Mouse (Mus musculus) liver, adult 2 months (tissue): ENCODE results near the gene Rgs9.

Source experiments
- CTCF ChIP-seq: fragments of 200-500 bp; IDR thresholded peaks from 2 replicates; pipeline ENCODE4 v1.5.1; 2011; ENCODE audit warnings: low read depth, low read length, control low read depth
- POLR2A ChIP-seq: fragments of 200-500 bp; IDR thresholded peaks from 2 replicates; pipeline ENCODE4 v1.6.1; 2011; ENCODE audit warnings: low read length, control low read depth; ENCODE audit not compliant: insufficient read depth; ENCODE audit errors: extremely low read depth

- TF ChIP-seq POLR2A (no peak), CTCF (no peak)
These were observed 47.4 kb downstream of the Rgs9 start for GRCm38 (mm10) chr11:109250566-109250965.
